ENCODE assay signal across 9 mouse cellular contexts in genomic region chr9:121951114-121951423, GRCm38 (mm10). TPM values are rescaled to one million over a fixed set of nuclear protein-coding genes. Genes with fewer than 3 reads are reported as not detected.
A peak's percentile ranks its signal among the peaks of the same experiment; 100 is the strongest.
DNase-seq lines count a peak whose midpoint lies in the region; ATAC-seq and TF ChIP-seq lines count a peak whose summit lies in the region.
"Had no signal": no experiment of that assay in that cellular context is flagged by ENCODE, and none has a peak within 500 bp of the region (broad histone marks: within the 10 kb centered on the region; RNA-seq: fewer than 3 reads in every experiment).

No protein-coding gene starts in this region.

- 43% methylated on average over 4 of the region's 4 CpGs for WGBS in intestine, embryonic 15.5 days
- WGBS in neural tube, embryonic 13.5 days, result 37% methylated on average over 4 of the region's 4 CpGs

- peaks cover 13% of the 10 kb centered on the region for H3K4me1 ChIP-seq in intestine, embryonic 15.5 days (replicated peaks)
- H3K4me1 ChIP-seq in neural tube, embryonic 13.5 days (replicated peaks), result peaks cover 17% of the 10 kb centered on the region

- H3K4me2 ChIP-seq in intestine, embryonic 15.5 days (replicated peaks), result peak overlapping the region; percentile 66
- H3K4me2 ChIP-seq in neural tube, embryonic 13.5 days, result peak overlapping the region; percentile 51

- DNase-seq in left cerebral cortex, adult 2 months (ENCODE audit: extremely low spot score in 1 of 2, low spot score in 2 of 2), result no peak
- DNase-seq in left cerebral cortex, adult 9 months (ENCODE audit: low spot score in 2 of 2), result no peak
- DNase-seq in adrenal gland, postnatal 4 days (ENCODE audit: low spot score in 2 of 2), result no peak
- no peak for DNase-seq in embryo, embryonic 11 days

- H3K4me3 ChIP-seq in left cerebral cortex, adult 2 months, result peak overlapping the region; percentile 32
- H3K4me3 ChIP-seq in intestine, embryonic 15.5 days (replicated peaks), result peak overlapping the region; percentile 28
- H3K4me3 ChIP-seq in neural tube, embryonic 13.5 days, result peak overlapping the region; percentile 31

- no peaks in the 10 kb centered on the region for H3K27me3 ChIP-seq in intestine, embryonic 15.5 days (replicated peaks)
- 0 out of 2 replicates have a peak, but pooled peaks cover 4% of the 10 kb centered on the region for H3K27me3 ChIP-seq in neural tube, embryonic 13.5 days

- no peak for TF ChIP-seq CTCF in left cerebral cortex, adult 2 months (IDR thresholded peaks at IDR 0.05)

- no peaks in the 10 kb centered on the region for H3K36me3 ChIP-seq in intestine, embryonic 15.5 days
- no peaks in the 10 kb centered on the region for H3K36me3 ChIP-seq in neural tube, embryonic 13.5 days

- H3K9me3 ChIP-seq in intestine, embryonic 15.5 days, result no peaks in the 10 kb centered on the region
- no peaks in the 10 kb centered on the region for H3K9me3 ChIP-seq in neural tube, embryonic 13.5 days

- ATAC-seq in erythroid progenitor cell, adult 5-6 weeks (replicated peaks; ENCODE audit: low FRiP score, poor library complexity, severe bottlenecking), result 0 out of 2 replicates have a peak, but pooled peaks have one; percentile 39
- ATAC-seq in intestine, embryonic 15.5 days, result peak; percentile 59
- peak; percentile 52; the same call in 1 of the 2 replicates for ATAC-seq in neural tube, embryonic 13.5 days (ENCODE audit: low read depth)
- ATAC-seq in frontal cortex, adult (ENCODE audit: low TSS enrichment), result no peak

- intact Hi-C loops in left cerebral cortex, adult 2 months (cut with DNase I), result no loop called here

- no peak overlapping the region; the same call in 1 of the 2 replicates for H3K27ac ChIP-seq in left cerebral cortex, adult 2 months
- peak overlapping the region; percentile 79; the same call in 1 of the 2 replicates for H3K27ac ChIP-seq in intestine, embryonic 15.5 days
- H3K27ac ChIP-seq in neural tube, embryonic 13.5 days (replicated peaks), result peak overlapping the region; percentile 74

- H3K9ac ChIP-seq in intestine, embryonic 15.5 days, result peak overlapping the region; percentile 36
- peak overlapping the region; percentile 60 for H3K9ac ChIP-seq in neural tube, embryonic 13.5 days

RNA-seq across cellular contexts. Expression of gene Fam198a, which starts 0.3 kb away (rescaled TPM):
- total RNA-seq in left cerebral cortex, adult 2 months (2021), result 1 to 10 TPM; 6.4 to 6.6 TPM
- total RNA-seq in erythroid progenitor cell, adult 5-6 weeks (2015; ENCODE audit: low replicate concordance), result not detected in 2 replicates
- total RNA-seq in erythroid progenitor cell, adult 5-6 weeks (2017; ENCODE audit: low replicate concordance), result not detected in 2 replicates
- polyA plus RNA-seq in intestine, embryonic 15.5 days (2015; fragmentation: Nextera tagmentation; extraction: Ambion mirVana), result 3.1 and 4.6 TPM in 2 replicates
- polyA plus RNA-seq in neural tube, embryonic 13.5 days (2015; fragmentation: Nextera tagmentation; extraction: Ambion mirVana), result 2.8 and 3.5 TPM in 2 replicates
- total RNA-seq in adrenal gland, postnatal 4 days (2021), result 1 to 10 TPM; 6.8 to 8.4 TPM

RNA-seq across cellular contexts. Expression of gene Cyp8b1, which starts 35.0 kb away (rescaled TPM):
- not detected for total RNA-seq in left cerebral cortex, adult 2 months (2021)
- not detected in 2 replicates for total RNA-seq in erythroid progenitor cell, adult 5-6 weeks (2015; ENCODE audit: low replicate concordance)
- total RNA-seq in erythroid progenitor cell, adult 5-6 weeks (2017; ENCODE audit: low replicate concordance), result not detected in 2 replicates
- not detected in 2 replicates for polyA plus RNA-seq in intestine, embryonic 15.5 days (2015; fragmentation: Nextera tagmentation; extraction: Ambion mirVana)
- not detected in 2 replicates for polyA plus RNA-seq in neural tube, embryonic 13.5 days (2015; fragmentation: Nextera tagmentation; extraction: Ambion mirVana)
- total RNA-seq in adrenal gland, postnatal 4 days (2021), result 10 to 100 TPM in 1 of 2 experiments, under 1 TPM in 1; 0.92 to 12.2 TPM
- total RNA-seq: heart, postnatal 10 days had no signal

RNA-seq across cellular contexts. Expression of gene Pomgnt2, which starts 45.8 kb away (rescaled TPM):
- total RNA-seq in left cerebral cortex, adult 2 months (2021), result 10 to 100 TPM; 39.4 to 40.0 TPM
- not detected in 2 replicates for total RNA-seq in erythroid progenitor cell, adult 5-6 weeks (2015; ENCODE audit: low replicate concordance)
- 0.64 TPM in 1 of 2 replicates, not detected in the other for total RNA-seq in erythroid progenitor cell, adult 5-6 weeks (2017; ENCODE audit: low replicate concordance)
- 12.9 and 15.9 TPM in 2 replicates for polyA plus RNA-seq in intestine, embryonic 15.5 days (2015; fragmentation: Nextera tagmentation; extraction: Ambion mirVana)
- 22.1 and 25.1 TPM in 2 replicates for polyA plus RNA-seq in neural tube, embryonic 13.5 days (2015; fragmentation: Nextera tagmentation; extraction: Ambion mirVana)
- total RNA-seq in adrenal gland, postnatal 4 days (2021), result 10 to 100 TPM; 15.6 to 19.9 TPM

RNA-seq across cellular contexts. Expression of gene Ackr2, which starts 52.9 kb away (rescaled TPM):
- total RNA-seq in left cerebral cortex, adult 2 months (2021), result 1 to 10 TPM; 6.9 to 7.9 TPM
- not detected in 2 replicates for total RNA-seq in erythroid progenitor cell, adult 5-6 weeks (2015; ENCODE audit: low replicate concordance)
- total RNA-seq in erythroid progenitor cell, adult 5-6 weeks (2017; ENCODE audit: low replicate concordance), result not detected in 2 replicates
- 0.46 and 0.80 TPM in 2 replicates for polyA plus RNA-seq in intestine, embryonic 15.5 days (2015; fragmentation: Nextera tagmentation; extraction: Ambion mirVana)
- 1.2 and 1.4 TPM in 2 replicates for polyA plus RNA-seq in neural tube, embryonic 13.5 days (2015; fragmentation: Nextera tagmentation; extraction: Ambion mirVana)
- 1 to 10 TPM in 1 of 2 experiments, under 1 TPM in 1; 0.90 to 1.6 TPM for total RNA-seq in adrenal gland, postnatal 4 days (2021)

Comparison
In these comparisons a context has a peak if more than half of its experiments do, and no peak if none do; other contexts are left out.
1. RNA of gene Fam198a, which starts 0.3 kb away (total RNA-seq): 6.8 to 8.4 TPM in adrenal gland, postnatal 4 days and 6.4 to 6.6 TPM in left cerebral cortex, adult 2 months; not detected in erythroid progenitor cell, adult 5-6 weeks; every median in the first group is over 4 times any median in the second.
2. RNA of gene Pomgnt2, which starts 45.8 kb away (total RNA-seq): 39.4 to 40.0 TPM in left cerebral cortex, adult 2 months and 15.6 to 19.9 TPM in adrenal gland, postnatal 4 days; 0.64 TPM in erythroid progenitor cell, adult 5-6 weeks; every median in the first group is over 10 times any median in the second.
3. Peak in every context shown above with its lines, with median percentiles within 50 percentile points of each other: H3K4me3 ChIP-seq.